In genomic region chr9:112590241-112590640, GRCm38 (mm10) we compare ENCODE assay signal across 22 mouse cellular contexts.
DNase-seq lines count a peak whose midpoint lies in the region; ATAC-seq lines count a peak whose summit lies in the region.
"Had no signal": no experiment of that assay in that cellular context is flagged by ENCODE, and none has a peak within 500 bp of the region (broad histone marks: within the 10 kb centered on the region; RNA-seq: fewer than 3 reads in every experiment).

No protein-coding gene starts in this region.

- no peak overlapping the region for H3K4me2 ChIP-seq in midbrain, embryonic 15.5 days
- H3K4me2 ChIP-seq: heart, embryonic 11.5 days; heart, embryonic 15.5 days; hindbrain, embryonic 13.5 days had no signal

- no peak overlapping the region for H3K4me3 ChIP-seq in midbrain, embryonic 15.5 days
- no peak overlapping the region for H3K4me3 ChIP-seq in heart, embryonic 10.5 days
- H3K4me3 ChIP-seq: embryonic facial prominence, embryonic 10.5 days; erythroblast, embryonic 14.5 days; forebrain, embryonic 10.5 days; heart, embryonic 15.5 days; hindbrain, embryonic 13.5 days had no signal

- peak; percentile 60 for DNase-seq in brain, adult 2 months (ENCODE audit: low read depth, low spot score)
- DNase-seq in cerebellum, adult 11 months = peak; percentile 32
- DNase-seq in cerebellum, adult 8-10 months = peak; percentile 27
- peak; percentile 46 to 59 for DNase-seq in cerebellum, postnatal 25 days
- DNase-seq in gastrocnemius, postnatal 25 days = no peak
- no peak for DNase-seq in heart, embryonic 10.5 days (ENCODE audit: low spot score)
- DNase-seq: adrenal gland, postnatal 10 days; gastrocnemius, postnatal 36 days; heart, adult 11 months; heart, postnatal 14 days; kidney, adult 11 months; kidney, adult 9 months had no signal

- no peaks in the 10 kb centered on the region for H3K4me1 ChIP-seq in midbrain, embryonic 15.5 days
- no peaks in the 10 kb centered on the region for H3K4me1 ChIP-seq in heart, embryonic 10.5 days
- H3K4me1 ChIP-seq: embryonic facial prominence, embryonic 10.5 days; forebrain, embryonic 10.5 days; heart, embryonic 15.5 days; hindbrain, embryonic 13.5 days had no signal

- 66% methylated on average over 3 of the region's 3 CpGs for WGBS in midbrain, embryonic 15.5 days
- WGBS in heart, embryonic 10.5 days = 84% methylated on average over 3 of the region's 3 CpGs

- ATAC-seq in midbrain, embryonic 15.5 days (replicated peaks) = no peak
- ATAC-seq: forebrain, embryonic 14.5 days; hindbrain, postnatal 0 days had no signal

- H3K27me3 ChIP-seq in midbrain, embryonic 15.5 days (replicated peaks) = no peaks in the 10 kb centered on the region
- H3K27me3 ChIP-seq in heart, embryonic 10.5 days (ENCODE audit: insufficient read depth, poor library complexity, severe bottlenecking) = no peaks in the 10 kb centered on the region
- H3K27me3 ChIP-seq: heart, embryonic 15.5 days; hindbrain, embryonic 13.5 days had no signal

- H3K9ac ChIP-seq in midbrain, embryonic 15.5 days = no peak overlapping the region
- H3K9ac ChIP-seq: heart, embryonic 15.5 days; hindbrain, embryonic 13.5 days had no signal

- H3K9me3 ChIP-seq in midbrain, embryonic 15.5 days = no peaks in the 10 kb centered on the region
- no peaks in the 10 kb centered on the region for H3K9me3 ChIP-seq in heart, embryonic 10.5 days
- H3K9me3 ChIP-seq: embryonic facial prominence, embryonic 10.5 days; forebrain, embryonic 10.5 days; heart, embryonic 15.5 days; hindbrain, embryonic 13.5 days had no signal

- H3K27ac ChIP-seq in midbrain, embryonic 15.5 days = no peak overlapping the region
- no peak overlapping the region for H3K27ac ChIP-seq in heart, embryonic 10.5 days
- H3K27ac ChIP-seq: embryonic facial prominence, embryonic 10.5 days; forebrain, embryonic 10.5 days; heart, embryonic 15.5 days; hindbrain, embryonic 13.5 days; hindbrain, postnatal 0 days; kidney, postnatal 0 days had no signal

- no peaks in the 10 kb centered on the region for H3K36me3 ChIP-seq in midbrain, embryonic 15.5 days (replicated peaks)
- H3K36me3 ChIP-seq in heart, embryonic 10.5 days = no peaks in the 10 kb centered on the region
- H3K36me3 ChIP-seq: embryonic facial prominence, embryonic 10.5 days; forebrain, embryonic 10.5 days; heart, embryonic 15.5 days; hindbrain, embryonic 13.5 days had no signal

Comparison
In these comparisons a context has a peak if more than half of its experiments do, and no peak if none do; other contexts are left out.
1. DNase-seq: peak in brain, adult 2 months (single experiment), cerebellum, adult 11 months (single experiment), cerebellum, adult 8-10 months (single experiment) and cerebellum, postnatal 25 days (2 of 2); none in gastrocnemius, postnatal 25 days (single experiment) and heart, embryonic 10.5 days (single experiment).